Mouse (Mus musculus): ENCODE measurements at regions not wholly inside any gene's neighbourhood (a gene's known extent, or its start where the extent isn't known, plus 50 kb on each side); places are given as distances from the start of the nearest gene placed in this dataset.
"Not testable (repeated sequence)": the region's sequence is repeated elsewhere in the genome, so short reads cannot be mapped to it uniquely, and the experiment has no call there.

GRCm38 (mm10) chr15:89730320-89730719, 111.3 kb downstream of the Syt10 start:
- DNase-seq (ENCODE audit: low spot score in 2 of 2): peak; percentile 28 to 58

- DNase-seq (ENCODE audit: low spot score in 2 of 2): no peak
Measured at GRCm38 (mm10) chr15:89724356-89724755, 117.3 kb downstream of the Syt10 start.

- DNase-seq (ENCODE audit: low spot score in 2 of 2): no peak
Measured at GRCm38 (mm10) chr15:89697221-89697620, 105.5 kb upstream of the Rabl2 start.

- no peak for DNase-seq (ENCODE audit: low spot score in 2 of 2)
Measured at GRCm38 (mm10) chr15:89676366-89676765, 84.6 kb upstream of the Rabl2 start.

- DNase-seq (ENCODE audit: low spot score in 2 of 2): not testable (repeated sequence)
Measured at GRCm38 (mm10) chr15:89656558-89656957, 64.8 kb upstream of the Rabl2 start.

Measured in layer of hippocampus, postnatal 10 days (tissue).